Mouse (Mus musculus) E14TG2a.4 (cell line): Measurements from ENCODE around the gene Nectin1.

ENCODE experiments used
- CTCF ChIP-seq: conservative IDR thresholded peaks from 2 replicates; pipeline ENCODE4 v1.5.1; 2014; ENCODE audit warnings: low read length
- NANOG ChIP-seq: IDR thresholded peaks from 2 replicates; pipeline ENCODE4 v1.6.1; 2014; ENCODE audit warnings: borderline replicate concordance, low read length, mixed read lengths
- POU5F1 ChIP-seq: IDR thresholded peaks from 2 replicates; pipeline ENCODE4 v1.6.1; 2014; ENCODE audit warnings: low read length, borderline replicate concordance

DNA sequence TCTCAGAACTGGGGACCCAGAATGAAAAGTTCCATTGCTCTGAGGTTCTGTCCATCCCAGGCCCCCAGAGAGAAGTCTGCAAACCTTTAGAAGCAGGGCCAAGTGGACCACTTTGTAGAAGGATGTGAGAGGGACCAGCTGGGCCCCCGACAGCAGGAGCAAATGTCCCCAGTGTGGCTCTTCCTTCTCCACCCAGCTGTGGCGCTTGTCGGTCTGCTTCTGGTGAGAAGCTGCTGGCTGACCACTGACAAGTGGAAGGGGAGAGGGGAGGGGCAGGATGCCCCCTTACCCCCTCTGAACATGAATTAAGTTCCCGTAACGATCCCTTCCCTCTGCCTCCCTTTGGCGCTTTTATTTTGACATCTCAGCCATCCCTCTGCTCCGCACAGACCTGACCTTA, 54.0 kb downstream of the Nectin1 start:
- TF ChIP-seq CTCF (no peak), NANOG (no peak), POU5F1 (no peak)
